Mouse (Mus musculus) cerebellum, adult 2 months (tissue): ENCODE measurements around the gene Gna13.
A peak's percentile ranks its signal among the peaks of the same experiment; 100 is the strongest.

Source experiments
- CTCF ChIP-seq: fragments of 200-500 bp; IDR thresholded peaks from 2 replicates; pipeline ENCODE4 v1.5.1; 2011; ENCODE audit warnings: low read depth, mild to moderate bottlenecking, control low read depth, low read length, moderate library complexity, borderline replicate concordance; ENCODE audit not compliant: insufficient read depth
- POLR2A ChIP-seq: fragments of 200-500 bp; IDR thresholded peaks from 2 replicates; pipeline ENCODE4 v1.6.1; 2011; ENCODE audit warnings: low read length, control low read depth, borderline replicate concordance; ENCODE audit not compliant: insufficient read depth

DNA sequence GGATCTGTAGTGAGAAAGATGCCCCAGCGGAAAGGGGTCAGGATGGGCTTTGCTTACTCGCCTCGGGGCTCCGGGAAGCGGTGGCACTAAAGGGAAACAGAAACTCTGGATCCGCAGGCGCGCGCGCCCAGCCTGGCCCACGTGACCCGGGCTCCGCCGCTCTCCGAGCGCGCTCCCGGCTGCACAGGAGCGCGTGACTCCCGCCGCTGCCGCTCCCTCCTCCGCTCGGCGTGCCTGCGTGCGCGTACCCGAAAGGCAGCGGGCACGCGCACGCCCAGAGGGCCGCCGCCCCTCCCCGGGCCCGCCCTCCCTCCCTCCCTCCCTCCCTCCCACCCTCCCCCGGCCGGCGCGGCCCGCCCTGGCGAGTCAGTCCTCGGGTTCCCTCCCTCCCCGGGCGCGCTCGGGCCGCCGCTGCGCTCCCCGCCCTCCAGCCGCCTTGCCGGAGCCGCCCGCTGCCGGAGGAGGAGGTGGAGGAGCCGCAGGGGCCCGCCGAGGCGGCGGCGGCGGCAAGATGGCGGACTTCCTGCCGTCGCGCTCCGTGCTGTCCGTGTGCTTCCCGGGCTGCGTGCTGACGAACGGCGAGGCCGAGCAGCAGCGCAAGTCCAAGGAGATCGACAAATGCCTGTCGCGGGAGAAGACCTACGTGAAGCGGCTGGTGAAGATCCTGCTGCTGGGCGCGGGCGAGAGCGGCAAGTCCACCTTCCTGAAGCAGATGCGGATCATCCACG is at the start of gene Gna13:
- TF ChIP-seq POLR2A (peak; percentile 82), CTCF (no peak)
